Mouse (Mus musculus) heart, embryonic 11.5 days (tissue): ENCODE data around the gene Auh. TPM values are rescaled to one million over a fixed set of nuclear protein-coding genes. Genes with fewer than 3 reads are reported as not detected.

Experiments used
- ATAC-seq: fragments of 200-750 bp; cut with Nextera tagmentation; replicated peaks from 2 replicates; pipeline ENCODE4 v1.8.0; 2017; ENCODE audit warnings: moderate library complexity; ENCODE audit not compliant: insufficient number of reproducible peaks, low FRiP score, low TSS enrichment
- H3K27ac ChIP-seq: fragments of 300-500 bp; sonication (generic); 2 replicates; pipeline ENCODE4 v1.5.1; 2014; ENCODE audit warnings: mild to moderate bottlenecking, low read depth, low read length
- H3K27me3 ChIP-seq: fragments of 300-500 bp; sonication (generic); 2 replicates; pipeline ENCODE4 v1.6.1; 2014; ENCODE audit warnings: mild to moderate bottlenecking, low read length, mixed read lengths; ENCODE audit not compliant: control insufficient read depth, insufficient read depth
- H3K36me3 ChIP-seq: fragments of 300-500 bp; sonication (generic); 2 replicates; pipeline ENCODE4 v1.6.1; 2014; ENCODE audit warnings: mild to moderate bottlenecking, low read length, moderate library complexity, mixed read lengths; ENCODE audit not compliant: control insufficient read depth, insufficient read depth
- H3K4me1 ChIP-seq: fragments of 300-500 bp; sonication (generic); 2 replicates; pipeline ENCODE4 v1.6.1; 2014; ENCODE audit warnings: low read length; ENCODE audit not compliant: control insufficient read depth, insufficient read depth
- H3K4me2 ChIP-seq: fragments of 300-500 bp; sonication (generic); 2 replicates; pipeline ENCODE4 v1.6.1; 2014; ENCODE audit warnings: mild to moderate bottlenecking, moderate library complexity
- H3K4me3 ChIP-seq: fragments of 300-500 bp; sonication (generic); 2 replicates; pipeline ENCODE4 v1.5.1; 2014; ENCODE audit warnings: low read depth, low read length
- H3K9ac ChIP-seq: fragments of 300-500 bp; sonication (generic); 2 replicates; pipeline ENCODE4 v1.6.1; 2014; ENCODE audit warnings: mild to moderate bottlenecking, low read depth, low read length, moderate library complexity
- H3K9me3 ChIP-seq: fragments of 300-500 bp; sonication (generic); replicated peaks from 2 replicates; pipeline ENCODE4 v1.6.1; 2016; ENCODE audit warnings: low read length; ENCODE audit not compliant: control insufficient read depth
- WGBS: fragments of 180-500 bp; shearing (Covaris S2); extraction: QIAGEN DNeasy Blood & Tissue Kit; methylation state at CpG from one replicate; pipeline ENCODE4 v1.1.7; 2014; ENCODE audit not compliant: insufficient replicate concordance; 5-methylcytosine and 5-hydroxymethylcytosine counted together
- polyA plus RNA-seq: library from polyadenylated mRNA; unstranded; fragments of >200 nt; fragmentation: Nextera tagmentation; extraction: Ambion mirVana; gene quantifications from 2 replicates; pipeline ENCODE4 v1.2.1, GENCODE M21; 2014

Gene Auh
- polyA plus RNA-seq, 1 experiment from 2014 or later = 47.7 TPM

DNA sequence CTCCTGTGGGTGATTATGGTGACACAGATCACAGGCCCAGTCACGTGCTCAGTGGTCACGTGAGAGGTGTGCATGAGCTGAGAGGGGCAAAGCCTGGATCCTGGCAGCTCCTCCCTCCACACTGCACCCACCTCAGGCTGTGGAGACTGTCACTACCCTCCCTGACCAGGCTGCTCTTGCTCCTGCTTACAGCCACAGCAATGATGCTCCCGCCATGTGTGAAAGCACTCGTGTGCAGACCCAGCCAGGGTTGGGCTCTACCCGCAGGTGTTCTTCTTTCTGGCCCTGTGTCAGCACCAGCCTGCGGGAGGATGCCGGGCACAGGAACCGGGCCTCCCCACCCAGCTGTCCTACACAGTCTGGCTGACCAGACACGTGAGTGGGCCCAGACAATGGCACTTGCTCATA lies 80.1 kb downstream of the Auh start:
- ATAC-seq = no peak
- Histone ChIP-seq H3K36me3 (no peaks in the 10 kb centered on the region), H3K4me3 (no peak overlapping the region), H3K4me1 (peaks cover 17% of the 10 kb centered on the region; the same call in 1 of the 2 replicates), H3K9me3 (no peaks in the 10 kb centered on the region), H3K27ac (no peak overlapping the region), H3K9ac (no peak overlapping the region), H3K27me3 (no peaks in the 10 kb centered on the region), H3K4me2 (no peak overlapping the region)
- WGBS = 86% methylated on average over 9 of the region's 9 CpGs

DNA sequence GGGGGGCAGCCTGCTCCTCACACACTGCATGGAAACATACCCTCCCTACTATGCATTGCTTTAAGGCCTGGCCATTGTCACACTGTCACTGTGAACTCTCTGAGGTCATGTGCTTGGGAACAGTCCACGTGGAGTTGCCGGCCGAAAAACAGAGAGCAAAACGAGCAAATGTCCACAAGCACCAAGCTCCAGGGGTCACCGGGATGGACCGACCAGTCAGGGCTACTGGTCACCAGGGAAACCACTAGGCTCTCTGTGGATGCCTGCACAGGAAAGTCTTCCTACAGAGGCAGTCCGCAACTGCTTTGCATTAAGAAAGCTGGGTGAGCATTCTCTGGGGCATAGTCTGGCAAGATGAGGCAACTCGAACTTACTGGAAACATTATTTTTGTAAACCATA lies 82.0 kb downstream of the Auh start:
- Histone ChIP-seq H3K4me2 (no peak overlapping the region), H3K27ac (no peak overlapping the region), H3K4me3 (no peak overlapping the region), H3K27me3 (no peaks in the 10 kb centered on the region), H3K9ac (no peak overlapping the region), H3K36me3 (no peaks in the 10 kb centered on the region), H3K4me1 (peaks cover 23% of the 10 kb centered on the region), H3K9me3 (no peaks in the 10 kb centered on the region)
- no peak for ATAC-seq
- 59% methylated on average over 8 of the region's 8 CpGs for WGBS

DNA sequence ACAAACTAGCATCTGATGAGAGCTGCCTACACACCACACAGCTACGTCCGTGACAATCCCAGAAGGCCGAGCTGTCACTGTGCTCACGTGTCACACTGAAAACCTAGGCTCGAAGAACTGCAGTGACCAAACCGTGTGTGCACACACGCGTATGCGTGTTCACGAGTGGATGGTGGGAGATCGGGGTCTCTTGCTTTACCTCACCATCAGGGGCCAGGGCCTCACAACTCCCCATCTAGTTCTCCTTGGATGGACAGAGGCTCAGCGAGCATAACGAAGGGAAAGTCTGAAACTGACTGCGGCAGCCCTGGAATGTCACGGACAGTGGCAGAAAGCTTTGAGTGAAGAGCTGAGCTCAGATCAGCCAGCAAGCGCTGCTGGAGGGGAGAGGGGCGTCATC lies 82.4 kb downstream of the Auh start:
- Histone ChIP-seq H3K4me3 (no peak overlapping the region), H3K9ac (no peak overlapping the region), H3K4me1 (peaks cover 23% of the 10 kb centered on the region), H3K27ac (no peak overlapping the region), H3K27me3 (no peaks in the 10 kb centered on the region), H3K36me3 (no peaks in the 10 kb centered on the region), H3K9me3 (no peaks in the 10 kb centered on the region), H3K4me2 (no peak overlapping the region)
- ATAC-seq = no peak
- 73% methylated on average over 17 of the region's 17 CpGs for WGBS

DNA sequence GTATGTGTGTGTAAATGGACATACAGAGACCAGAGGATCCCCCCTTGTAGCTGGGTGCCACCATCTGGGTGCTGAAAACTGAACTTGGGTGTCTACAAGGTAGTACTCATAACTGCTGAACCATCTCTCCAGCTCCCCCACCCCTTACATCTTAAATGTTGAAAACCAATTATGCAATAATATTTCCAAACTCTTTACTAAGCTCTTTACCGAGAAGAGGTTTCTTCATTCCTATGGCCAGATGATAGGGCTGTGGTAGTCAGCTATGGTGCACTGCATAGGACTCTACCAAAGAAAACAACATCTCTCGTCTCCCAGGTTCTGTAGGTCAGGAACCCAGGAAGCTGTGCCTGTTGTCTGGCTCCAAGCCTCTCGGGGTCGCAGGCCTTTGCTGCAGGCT lies 83.9 kb downstream of the Auh start:
- Histone ChIP-seq H3K27me3 (no peaks in the 10 kb centered on the region), H3K4me1 (peaks cover 19% of the 10 kb centered on the region), H3K9ac (no peak overlapping the region), H3K4me3 (no peak overlapping the region), H3K4me2 (no peak overlapping the region), H3K36me3 (no peaks in the 10 kb centered on the region), H3K27ac (no peak overlapping the region), H3K9me3 (no peaks in the 10 kb centered on the region)
- 77% methylated on average over 4 of the region's 4 CpGs for WGBS
- no peak for ATAC-seq

DNA sequence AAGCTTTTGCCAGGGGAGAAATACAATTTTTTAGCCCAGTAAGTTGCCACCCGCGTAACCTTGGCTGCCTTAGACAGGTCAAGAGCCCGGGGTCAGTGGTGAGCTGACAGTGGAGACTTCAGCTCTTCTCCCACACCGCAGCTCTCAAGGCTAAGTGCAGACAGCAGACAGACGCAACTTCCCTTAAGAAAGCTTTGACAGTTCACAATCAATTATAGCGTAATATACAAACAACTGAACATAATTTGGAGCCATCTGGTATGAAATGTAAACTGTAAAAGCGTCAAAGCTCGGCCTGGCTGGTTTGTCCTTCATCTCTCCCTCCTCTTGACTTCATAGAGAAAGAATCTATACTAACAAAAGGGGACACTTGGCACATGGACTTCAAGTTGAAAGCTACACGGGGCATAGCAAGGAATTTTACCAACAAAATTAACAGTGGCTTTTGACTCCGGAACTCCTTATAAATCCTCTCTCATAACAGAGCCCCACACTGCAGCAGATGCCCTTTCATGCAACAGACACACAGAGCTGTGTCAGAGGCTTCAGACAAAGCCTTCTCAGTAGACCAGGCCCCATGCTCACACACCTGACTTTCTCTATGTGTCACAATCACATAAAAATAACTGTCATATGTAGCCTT lies 85.8 kb downstream of the Auh start:
- Histone ChIP-seq H3K4me2 (no peak overlapping the region), H3K36me3 (no peaks in the 10 kb centered on the region), H3K27me3 (no peaks in the 10 kb centered on the region), H3K9me3 (no peaks in the 10 kb centered on the region), H3K4me1 (peaks cover 19% of the 10 kb centered on the region), H3K4me3 (no peak overlapping the region), H3K9ac (no peak overlapping the region), H3K27ac (no peak overlapping the region)
- WGBS = 53% methylated on average over 10 of the region's 10 CpGs
- ATAC-seq = no peak

DNA sequence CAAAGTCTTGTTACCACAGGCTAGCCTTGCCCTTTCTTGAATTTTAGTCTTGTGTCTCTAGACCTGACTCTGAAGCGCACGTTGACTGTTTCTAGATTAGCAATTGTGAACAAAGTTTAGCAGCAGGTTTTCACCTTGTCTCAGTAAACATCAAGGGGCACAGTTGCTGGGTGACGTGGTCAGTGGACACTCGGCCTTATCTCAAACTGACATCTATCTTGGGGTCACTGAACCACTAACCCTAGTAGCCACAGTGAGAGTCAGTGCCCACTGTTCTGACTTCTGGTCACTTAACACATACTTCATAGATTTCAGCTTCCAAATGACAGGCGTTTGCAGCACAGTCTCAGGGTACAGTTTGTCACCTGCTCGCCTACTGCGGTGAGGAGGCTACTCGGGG lies 93.2 kb downstream of the Auh start:
- Histone ChIP-seq H3K9ac (no peak overlapping the region), H3K4me1 (peaks cover 12% of the 10 kb centered on the region), H3K9me3 (no peaks in the 10 kb centered on the region), H3K4me3 (no peak overlapping the region), H3K27ac (no peak overlapping the region), H3K27me3 (no peaks in the 10 kb centered on the region), H3K4me2 (no peak overlapping the region), H3K36me3 (0 out of 2 replicates have a peak, but pooled peaks cover 4% of the 10 kb centered on the region)
- no peak for ATAC-seq
- WGBS = 83% methylated on average over 8 of the region's 8 CpGs

DNA sequence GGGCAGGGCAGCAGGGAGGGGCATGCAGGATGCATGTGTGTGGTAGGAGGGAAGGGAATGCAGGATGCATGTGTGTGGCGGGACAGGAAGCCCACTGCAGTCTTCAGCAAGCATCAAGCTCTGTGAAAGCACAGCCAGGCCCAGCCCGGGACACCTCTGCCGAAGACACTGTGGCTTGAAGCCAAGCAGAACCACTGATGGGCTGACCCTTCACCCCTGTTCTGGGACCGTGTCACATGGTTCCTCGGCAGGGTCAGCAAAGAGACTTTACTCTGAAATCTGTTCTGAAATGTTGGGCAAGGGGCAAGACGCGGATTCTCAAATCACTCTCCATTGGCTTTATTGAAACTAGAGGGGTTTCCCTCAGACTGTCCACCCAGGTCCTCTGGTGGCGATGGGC lies 94.9 kb downstream of the Auh start:
- H3K9me3 ChIP-seq = no peaks in the 10 kb centered on the region
- no peak overlapping the region for H3K27ac ChIP-seq
- 85% methylated on average over 8 of the region's 8 CpGs for WGBS
- no peak overlapping the region for H3K4me2 ChIP-seq
- H3K4me1 ChIP-seq = peaks cover 19% of the 10 kb centered on the region
- no peak overlapping the region for H3K4me3 ChIP-seq
- ATAC-seq = no peak
- H3K27me3 ChIP-seq = no peaks in the 10 kb centered on the region
- no peak overlapping the region for H3K9ac ChIP-seq
- 0 out of 2 replicates have a peak, but pooled peaks cover 4% of the 10 kb centered on the region for H3K36me3 ChIP-seq

DNA sequence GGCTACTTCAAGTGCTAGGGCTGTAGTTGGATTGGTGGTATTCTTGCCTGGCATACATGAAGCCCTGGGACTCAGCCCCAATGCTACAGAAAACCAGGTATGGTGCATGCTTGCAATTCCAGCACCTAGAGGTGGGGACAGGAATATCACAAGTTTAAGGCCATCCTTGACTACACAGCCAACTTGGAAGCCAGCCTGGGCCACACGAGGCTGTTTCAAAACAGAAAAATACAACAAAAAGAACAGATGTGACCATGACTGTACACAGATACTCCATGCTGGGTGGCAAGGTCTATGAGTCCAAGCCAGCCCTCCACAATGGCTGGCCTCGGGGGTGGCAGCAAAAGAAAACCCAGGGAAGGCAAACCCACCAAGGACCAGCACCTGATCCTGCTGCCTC lies 95.7 kb downstream of the Auh start:
- 73% methylated on average over 2 of the region's 2 CpGs for WGBS
- ATAC-seq = no peak
- peaks cover 21% of the 10 kb centered on the region for H3K4me1 ChIP-seq
- H3K27ac ChIP-seq = no peak overlapping the region
- H3K4me3 ChIP-seq = no peak overlapping the region
- H3K9ac ChIP-seq = no peak overlapping the region
- H3K4me2 ChIP-seq = no peak overlapping the region
- H3K36me3 ChIP-seq = 0 out of 2 replicates have a peak, but pooled peaks cover 4% of the 10 kb centered on the region
- no peaks in the 10 kb centered on the region for H3K27me3 ChIP-seq
- no peaks in the 10 kb centered on the region for H3K9me3 ChIP-seq

DNA sequence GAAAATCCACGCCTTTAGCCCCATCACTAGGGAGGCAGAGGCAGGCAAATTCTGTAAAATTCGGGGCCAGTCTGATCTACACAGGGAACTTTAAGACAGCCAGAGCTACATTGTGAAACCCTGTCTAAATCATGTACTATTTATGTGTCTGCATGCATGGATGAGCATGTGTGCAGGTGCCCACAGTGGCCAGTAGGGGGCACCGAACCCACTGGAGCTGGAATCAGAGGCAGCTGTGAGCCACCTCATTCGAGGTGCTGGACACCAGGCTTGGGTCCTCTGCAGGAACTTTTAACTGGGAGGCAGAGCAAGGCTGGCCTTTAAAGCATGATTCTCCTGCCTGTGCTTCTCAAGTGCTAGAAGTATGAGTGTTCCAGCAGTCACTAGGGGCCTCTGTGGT lies 96.3 kb downstream of the Auh start:
- H3K9ac ChIP-seq = no peak overlapping the region
- 72% methylated on average over 4 of the region's 4 CpGs for WGBS
- no peak overlapping the region for H3K4me3 ChIP-seq
- no peak overlapping the region for H3K27ac ChIP-seq
- no peak for ATAC-seq
- 0 out of 2 replicates have a peak, but pooled peaks cover 4% of the 10 kb centered on the region for H3K36me3 ChIP-seq
- H3K4me2 ChIP-seq = no peak overlapping the region
- H3K27me3 ChIP-seq = no peaks in the 10 kb centered on the region
- H3K9me3 ChIP-seq = no peaks in the 10 kb centered on the region
- H3K4me1 ChIP-seq = peaks cover 21% of the 10 kb centered on the region
